Mouse (Mus musculus) liver, embryonic 13.5 days (tissue): ENCODE measurements at regions not wholly inside any gene's neighbourhood (a gene's known extent, or its start where the extent isn't known, plus 50 kb on each side); places are given as distances from the start of the nearest gene placed in this dataset.

Experiments used
- ATAC-seq: fragments of 200-750 bp; cut with Nextera tagmentation; 2 replicates; pipeline ENCODE4 v1.8.0; 2017; ENCODE audit warnings: low read depth, mild to moderate bottlenecking, moderate number of reproducible peaks, moderate library complexity
- DNase-seq: peaks from one replicate; pipeline ENCODE4 v3.0.0; 2022
- H3K27ac ChIP-seq: fragments of 300-500 bp; sonication (generic); 2 replicates; pipeline ENCODE4 v1.5.1; 2015; ENCODE audit warnings: moderate library complexity, mild to moderate bottlenecking, inconsistent platforms
- H3K27me3 ChIP-seq: fragments of 300-500 bp; sonication (generic); 2 replicates; pipeline ENCODE4 v1.6.1; 2015; ENCODE audit warnings: mild to moderate bottlenecking, inconsistent platforms
- H3K36me3 ChIP-seq: fragments of 300-500 bp; sonication (generic); 2 replicates; pipeline ENCODE4 v1.6.1; 2015; ENCODE audit warnings: mild to moderate bottlenecking, inconsistent platforms
- H3K4me1 ChIP-seq: fragments of 300-500 bp; sonication (generic); replicated peaks from 2 replicates; pipeline ENCODE4 v1.6.1; 2015; ENCODE audit warnings: inconsistent platforms
- H3K4me2 ChIP-seq: fragments of 300-500 bp; sonication (generic); 2 replicates; pipeline ENCODE4 v1.6.1; 2015; ENCODE audit warnings: inconsistent platforms, mild to moderate bottlenecking, moderate library complexity
- H3K4me3 ChIP-seq: fragments of 300-500 bp; sonication (generic); replicated peaks from 2 replicates; pipeline ENCODE4 v1.5.1; 2015; ENCODE audit warnings: mild to moderate bottlenecking, inconsistent platforms
- H3K9ac ChIP-seq: fragments of 300-500 bp; sonication (generic); 2 replicates; pipeline ENCODE4 v1.6.1; 2015; ENCODE audit warnings: mild to moderate bottlenecking, inconsistent platforms
- H3K9me3 ChIP-seq: fragments of 300-500 bp; sonication (generic); replicated peaks from 2 replicates; pipeline ENCODE4 v1.6.1; 2016; ENCODE audit warnings: inconsistent platforms
- WGBS: fragments of 180-500 bp; shearing (Covaris S2); methylation state at CpG from one replicate; pipeline ENCODE4 v1.1.7; 2015; ENCODE audit not compliant: insufficient replicate concordance; 5-methylcytosine and 5-hydroxymethylcytosine counted together

- H3K27me3 ChIP-seq, result no peaks in the 10 kb centered on the region
- DNase-seq (no peak), ATAC-seq (no peak)
- H3K36me3 ChIP-seq, result no peaks in the 10 kb centered on the region
- no peaks in the 10 kb centered on the region for H3K4me1 ChIP-seq
- 66% methylated on average over 13 of the region's 13 CpGs for WGBS
- H3K4me3 ChIP-seq, result no peak overlapping the region
- H3K4me2 ChIP-seq, result no peak overlapping the region
- H3K27ac ChIP-seq, result peak overlapping the region; percentile 36; the same call in 1 of the 2 replicates
- no peak overlapping the region for H3K9ac ChIP-seq
- no peaks in the 10 kb centered on the region for H3K9me3 ChIP-seq
Observed at GRCm38 (mm10) chr13:70277667-70278591, 359.5 kb downstream of the Ice1 start.

DNA sequence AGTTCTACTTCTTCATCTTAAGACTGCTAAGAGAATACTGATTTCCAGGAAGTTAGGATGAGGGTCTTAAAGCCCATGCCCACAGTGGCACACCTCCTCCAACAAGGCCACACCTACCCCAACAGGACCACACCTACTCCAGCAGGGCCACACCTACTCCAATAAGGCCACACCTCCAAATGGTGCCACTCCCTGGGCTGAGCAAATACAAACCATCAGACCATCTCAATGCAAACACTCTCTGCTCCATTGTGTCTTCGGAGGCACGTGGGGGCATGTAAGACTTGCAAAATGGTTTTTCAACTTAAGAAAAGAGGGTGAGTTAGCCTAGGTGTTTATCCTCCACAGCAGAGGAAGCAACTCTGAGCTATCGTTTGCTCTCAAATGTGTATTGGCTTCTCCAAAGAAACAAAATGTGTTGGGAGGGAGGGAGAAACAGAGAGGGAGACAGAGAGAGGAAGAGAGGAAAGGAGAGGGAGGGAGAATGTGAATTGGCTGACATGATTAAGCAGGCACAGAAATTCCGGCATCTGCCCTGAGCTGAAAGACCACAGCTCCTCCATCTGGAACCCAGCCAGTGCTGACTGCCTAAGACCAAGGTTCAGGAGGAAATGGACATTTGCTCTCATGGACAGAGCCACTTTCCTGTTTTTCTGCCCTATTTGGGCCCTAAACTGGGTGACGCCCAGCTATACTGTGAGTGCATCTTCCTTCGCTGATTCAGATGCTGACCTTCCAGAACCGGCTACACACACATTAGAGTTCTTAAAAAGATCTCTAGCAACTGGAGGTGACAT, 356.2 kb downstream of the Ice1 start:
- H3K9me3 ChIP-seq, result no peaks in the 10 kb centered on the region
- H3K4me1 ChIP-seq, result no peaks in the 10 kb centered on the region
- no peaks in the 10 kb centered on the region for H3K36me3 ChIP-seq
- DNase-seq, result no peak
- H3K4me3 ChIP-seq, result no peak overlapping the region
- H3K27ac ChIP-seq, result no peak overlapping the region
- no peak overlapping the region for H3K9ac ChIP-seq
- no peak overlapping the region for H3K4me2 ChIP-seq
- H3K27me3 ChIP-seq, result no peaks in the 10 kb centered on the region
- ATAC-seq, result no peak
- WGBS, result 56% methylated on average over 7 of the region's 7 CpGs

DNA sequence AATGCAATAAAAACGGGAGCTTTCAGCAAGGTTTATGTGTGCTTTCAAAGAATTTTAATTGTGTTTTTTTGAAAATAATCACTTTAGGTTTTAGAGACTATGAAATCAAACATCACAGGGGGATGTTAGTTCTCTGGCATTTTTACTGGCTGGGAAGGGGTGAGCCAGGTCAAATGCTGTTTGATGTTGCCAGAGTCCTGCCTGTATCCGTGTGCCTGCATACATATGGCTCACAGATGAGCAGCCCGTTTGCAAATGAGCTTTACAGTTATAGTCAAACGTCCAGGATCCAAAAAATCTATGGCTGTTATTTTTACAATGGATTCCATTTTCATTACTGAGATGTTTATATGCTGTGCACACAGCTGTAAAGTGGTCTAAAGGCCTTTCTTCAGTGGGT, 354.7 kb downstream of the Ice1 start:
- Histone ChIP-seq H3K27me3 (no peaks in the 10 kb centered on the region), H3K9ac (no peak overlapping the region), H3K4me3 (no peak overlapping the region), H3K4me1 (no peaks in the 10 kb centered on the region), H3K9me3 (no peaks in the 10 kb centered on the region), H3K4me2 (no peak overlapping the region), H3K36me3 (no peaks in the 10 kb centered on the region), H3K27ac (no peak overlapping the region)
- DNase-seq (no peak), ATAC-seq (no peak)
- 49% methylated on average over 4 of the region's 4 CpGs for WGBS

- H3K4me1 ChIP-seq, result no peaks in the 10 kb centered on the region
- H3K9ac ChIP-seq, result no peak overlapping the region
- no peak overlapping the region for H3K4me3 ChIP-seq
- DNase-seq (no peak), ATAC-seq (no peak)
- no peaks in the 10 kb centered on the region for H3K9me3 ChIP-seq
- H3K36me3 ChIP-seq, result no peaks in the 10 kb centered on the region
- H3K27ac ChIP-seq, result no peak overlapping the region
- WGBS, result 51% methylated on average over 5 of the region's 5 CpGs
- no peak overlapping the region for H3K4me2 ChIP-seq
- H3K27me3 ChIP-seq, result no peaks in the 10 kb centered on the region
Observed at GRCm38 (mm10) chr13:70283231-70283630, 354.2 kb downstream of the Ice1 start.

DNA sequence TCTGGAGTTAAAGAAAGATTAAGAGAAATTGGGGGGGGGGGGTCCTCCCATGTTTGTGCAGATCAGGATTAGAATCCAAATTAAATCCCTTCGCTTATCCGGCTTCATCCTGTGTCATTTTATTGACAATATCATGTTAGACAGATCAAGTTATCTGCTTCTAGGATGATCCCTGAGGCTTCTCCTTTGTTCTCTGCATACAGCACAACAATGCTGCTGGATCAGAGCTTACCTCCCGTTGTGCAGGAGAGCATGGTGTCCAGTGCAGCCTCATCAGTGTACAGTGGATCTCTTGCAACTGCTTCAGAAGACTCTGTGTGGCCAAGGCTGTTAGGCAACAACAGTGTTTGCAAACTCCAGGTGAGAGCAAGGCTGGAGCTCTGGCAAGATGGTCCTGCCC, 344.7 kb downstream of the Ice1 start:
- 62% methylated on average over 3 of the region's 3 CpGs for WGBS

DNA sequence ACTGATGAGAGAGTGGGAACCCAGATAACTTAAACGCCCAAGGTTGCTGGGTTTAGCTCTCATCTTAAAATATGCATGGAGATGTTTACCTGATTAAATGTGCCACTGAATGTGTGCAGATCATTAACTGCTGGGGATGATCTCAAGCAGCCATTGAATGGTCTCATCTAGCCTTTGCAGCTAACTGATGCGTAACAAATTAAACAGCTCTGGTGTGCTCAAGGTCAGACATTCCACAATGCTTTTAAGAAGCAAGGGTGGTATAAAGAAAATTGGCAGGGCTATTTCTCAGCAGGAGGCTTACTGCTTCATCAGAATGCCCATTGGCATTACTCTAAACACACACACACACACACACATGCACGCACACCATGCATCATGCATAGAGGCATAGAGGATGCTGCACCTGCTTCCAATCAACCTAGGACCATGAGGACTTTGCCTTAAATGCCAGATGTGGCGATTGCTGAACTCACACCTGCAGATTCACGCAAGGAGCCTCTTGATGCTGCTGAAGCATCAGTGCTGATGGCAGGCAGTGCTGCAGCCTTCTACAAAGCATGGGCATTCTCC, 333.4 kb downstream of the Ice1 start:
- Histone ChIP-seq H3K36me3 (no peaks in the 10 kb centered on the region), H3K4me3 (no peak overlapping the region), H3K27ac (no peak overlapping the region), H3K9ac (no peak overlapping the region), H3K9me3 (no peaks in the 10 kb centered on the region; the same call in 1 of the 2 replicates), H3K4me1 (no peaks in the 10 kb centered on the region), H3K4me2 (no peak overlapping the region), H3K27me3 (no peaks in the 10 kb centered on the region)
- ATAC-seq, result no peak
- 67% methylated on average over 5 of the region's 5 CpGs for WGBS
- no peak for DNase-seq

More for the DNA sequence above, 344.7 kb downstream of the Ice1 start:
- no peaks in the 10 kb centered on the region for H3K27me3 ChIP-seq
- no peaks in the 10 kb centered on the region for H3K4me1 ChIP-seq
- H3K9me3 ChIP-seq, result no peaks in the 10 kb centered on the region
- no peaks in the 10 kb centered on the region for H3K36me3 ChIP-seq
- no peak overlapping the region for H3K4me2 ChIP-seq
- H3K4me3 ChIP-seq, result no peak overlapping the region
- H3K27ac ChIP-seq, result no peak overlapping the region
- H3K9ac ChIP-seq, result no peak overlapping the region
- ATAC-seq (no peak), DNase-seq (no peak)

GRCm38 (mm10) chr13:70310516-70310915, 326.9 kb downstream of the Ice1 start:
- no peak overlapping the region for H3K27ac ChIP-seq
- H3K36me3 ChIP-seq, result no peaks in the 10 kb centered on the region
- no peak overlapping the region for H3K4me3 ChIP-seq
- H3K9me3 ChIP-seq, result no peaks in the 10 kb centered on the region; the same call in 1 of the 2 replicates
- H3K9ac ChIP-seq, result no peak overlapping the region
- H3K4me1 ChIP-seq, result no peaks in the 10 kb centered on the region
- no peaks in the 10 kb centered on the region for H3K27me3 ChIP-seq
- WGBS, result 59% methylated on average over 2 of the region's 2 CpGs
- no peak for ATAC-seq
- DNase-seq, result no peak
- no peak overlapping the region for H3K4me2 ChIP-seq

GRCm38 (mm10) chr13:70311226-70312055, 326.0 kb downstream of the Ice1 start:
- WGBS, result 71% methylated on average over 14 of the region's 14 CpGs
- no peak for ATAC-seq
- no peaks in the 10 kb centered on the region for H3K27me3 ChIP-seq

GRCm38 (mm10) chr13:70313205-70313604, 324.2 kb downstream of the Ice1 start:
- H3K27me3 ChIP-seq, result no peaks in the 10 kb centered on the region
- no peak overlapping the region for H3K9ac ChIP-seq
- H3K9me3 ChIP-seq, result no peaks in the 10 kb centered on the region; the same call in 1 of the 2 replicates
- ATAC-seq (no peak), DNase-seq (no peak)
- no peak overlapping the region for H3K4me2 ChIP-seq
- H3K27ac ChIP-seq, result no peak overlapping the region
- WGBS, result 48% methylated on average over 2 of the region's 2 CpGs
- H3K4me1 ChIP-seq, result no peaks in the 10 kb centered on the region
- H3K4me3 ChIP-seq, result no peak overlapping the region
- H3K36me3 ChIP-seq, result no peaks in the 10 kb centered on the region

More at GRCm38 (mm10) chr13:70311226-70312055, 326.0 kb downstream of the Ice1 start:
- no peaks in the 10 kb centered on the region; the same call in 1 of the 2 replicates for H3K9me3 ChIP-seq
- H3K27ac ChIP-seq, result no peak overlapping the region
- DNase-seq, result no peak
- H3K4me2 ChIP-seq, result no peak overlapping the region
- H3K36me3 ChIP-seq, result no peaks in the 10 kb centered on the region
- H3K4me1 ChIP-seq, result no peaks in the 10 kb centered on the region
- H3K4me3 ChIP-seq, result no peak overlapping the region
- H3K9ac ChIP-seq, result no peak overlapping the region

DNA sequence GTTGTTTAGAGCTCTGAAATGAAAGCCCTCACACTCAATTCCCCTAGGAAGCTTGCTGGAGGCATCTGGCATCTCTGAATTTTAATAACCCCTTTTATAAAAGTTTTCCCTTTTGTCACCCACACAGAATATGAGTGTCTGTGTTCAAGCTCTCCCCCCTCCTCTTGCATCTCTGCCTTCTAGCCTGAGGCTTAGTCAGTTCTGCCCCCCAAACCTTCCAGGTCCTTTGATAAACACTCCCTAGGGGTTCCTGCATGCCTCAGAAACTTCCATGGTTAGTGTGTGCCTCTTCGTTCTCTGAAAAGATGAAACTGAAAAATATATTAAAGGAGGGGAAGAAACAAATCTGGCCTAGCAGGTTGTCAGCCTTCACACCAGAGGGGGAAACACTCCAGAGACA, 313.9 kb downstream of the Ice1 start:
- Histone ChIP-seq H3K9ac (no peak overlapping the region), H3K9me3 (no peaks in the 10 kb centered on the region), H3K36me3 (no peaks in the 10 kb centered on the region), H3K4me3 (no peak overlapping the region), H3K4me2 (no peak overlapping the region), H3K27ac (no peak overlapping the region), H3K27me3 (no peaks in the 10 kb centered on the region), H3K4me1 (no peaks in the 10 kb centered on the region)
- ATAC-seq, result no peak
- WGBS, result 71% methylated on average over 1 of the region's 1 CpGs
- no peak for DNase-seq
